Mouse (Mus musculus): ENCODE measurements around the gene Paxbp1.
"Not testable (repeated sequence)": the region's sequence is repeated elsewhere in the genome, so short reads cannot be mapped to it uniquely, and the experiment has no call there.

Paxbp1 gene

GRCm38 (mm10) chr16:91044270-91045182 lies at the start of gene Paxbp1:
TSS of gene Paxbp1 (minus strand) at chr16:91044543.
- peak; percentile 98 for DNase-seq (ENCODE audit: low read depth, low spot score)

DNA sequence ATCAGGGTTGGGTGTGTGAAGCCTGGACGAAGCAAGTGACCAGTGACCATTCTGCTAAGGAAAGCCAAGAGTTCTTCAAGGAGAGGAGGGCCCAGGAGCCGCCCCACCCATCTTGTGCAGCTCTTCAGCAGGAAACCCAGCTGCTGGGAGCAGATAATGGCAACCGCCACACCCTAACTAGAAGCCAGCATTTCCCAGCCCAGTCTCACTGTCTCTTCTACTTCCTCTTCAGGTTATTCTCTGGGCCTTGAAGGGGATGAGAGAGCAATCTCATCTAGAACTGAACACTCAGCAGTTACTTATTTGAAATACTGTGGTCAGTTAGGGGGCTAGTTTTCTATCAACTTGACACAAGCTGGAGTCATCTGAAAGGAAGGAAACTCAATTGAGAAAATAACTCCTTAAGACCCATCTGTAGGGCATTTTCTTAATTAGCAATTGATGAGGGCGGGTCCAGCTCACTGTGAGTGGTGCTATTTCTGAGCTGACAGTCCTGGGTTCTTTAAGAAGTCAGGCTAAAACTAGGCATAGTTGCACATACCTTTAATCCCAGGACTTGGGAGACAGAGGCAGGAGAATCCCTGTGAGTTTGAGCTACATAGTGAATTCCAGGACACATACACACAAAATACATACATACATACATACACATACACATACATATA lies 42.4 kb upstream of the Paxbp1 start:
- DNase-seq (ENCODE audit: low read depth, low spot score) = no peak

DNA sequence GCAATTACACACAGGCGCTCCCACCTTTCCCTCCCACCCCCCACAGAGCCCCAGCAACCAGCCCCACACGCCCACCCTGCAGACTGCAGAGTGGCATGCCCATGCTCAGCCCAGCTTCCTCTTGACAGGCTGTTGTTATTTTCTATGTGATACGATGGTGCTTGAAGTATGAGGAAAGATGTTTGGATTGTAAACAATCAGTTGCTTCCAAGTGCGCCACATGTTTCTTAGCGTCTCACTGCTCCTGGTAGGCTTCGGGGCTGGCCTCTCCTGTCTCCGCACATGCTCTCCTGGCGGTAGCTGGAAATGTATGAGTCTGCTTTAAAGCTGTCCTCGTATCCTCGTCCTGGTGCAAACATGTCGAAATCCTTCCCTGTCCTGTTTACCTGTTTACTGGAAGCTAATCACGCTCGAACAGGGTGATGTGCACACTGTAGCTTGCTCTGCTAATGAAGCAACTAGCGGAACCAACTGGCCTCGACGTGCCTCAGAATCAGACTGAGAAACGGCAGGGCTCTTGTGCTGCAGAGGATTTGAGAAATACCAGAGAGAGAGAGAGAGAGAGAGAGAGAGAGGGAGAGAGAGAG lies 41.0 kb upstream of the Paxbp1 start:
- no peak for DNase-seq (ENCODE audit: low read depth, low spot score)

DNA sequence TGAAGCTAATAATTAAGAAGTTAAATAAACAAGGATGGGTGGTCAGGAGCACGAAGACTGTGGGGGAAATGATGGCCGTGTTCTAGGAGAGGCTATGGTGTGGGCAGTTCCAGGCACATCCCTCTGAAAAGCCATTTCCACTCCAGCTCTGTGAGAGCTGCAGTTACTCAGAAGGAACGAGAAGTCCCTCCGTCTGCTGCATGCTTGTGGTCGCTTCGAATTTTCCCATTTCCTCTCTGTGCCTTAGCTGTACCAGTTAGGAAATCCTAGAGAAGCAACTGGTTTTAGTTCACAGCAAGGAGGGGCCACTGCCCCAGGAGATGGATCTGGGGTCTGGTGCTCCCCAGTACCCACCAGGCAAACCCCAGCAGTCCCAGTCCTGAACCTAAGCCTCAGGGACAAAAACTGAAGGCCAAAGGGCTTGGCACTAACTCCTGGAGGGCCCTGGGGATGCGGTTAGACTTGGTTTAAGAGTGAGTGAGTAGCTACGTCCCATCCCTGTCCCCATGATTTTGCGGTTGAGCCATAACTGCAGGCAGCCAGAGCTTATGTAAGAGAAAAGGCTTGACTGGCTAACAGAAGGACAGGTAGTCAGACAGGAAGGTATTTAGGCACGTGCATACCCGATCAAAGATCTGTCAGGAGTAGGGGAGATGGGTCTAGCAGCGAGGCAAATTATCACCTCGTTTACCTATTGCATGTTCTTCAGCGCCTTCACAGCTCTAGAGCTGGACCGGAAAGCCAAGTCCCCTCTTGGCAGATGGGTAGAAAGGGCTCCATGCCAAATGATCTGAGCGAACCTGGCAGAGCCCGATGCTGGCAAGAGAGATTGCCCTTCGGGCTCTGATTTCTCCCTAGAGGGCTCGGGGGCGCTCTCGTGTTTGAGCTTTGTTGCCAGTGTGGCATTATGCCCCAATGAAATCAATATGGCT lies 40.2 kb upstream of the Paxbp1 start:
- DNase-seq (ENCODE audit: low read depth, low spot score) = no peak

- no peak for DNase-seq (ENCODE audit: low read depth, low spot score)
These were observed 38.8 kb upstream of the Paxbp1 start for GRCm38 (mm10) chr16:91083002-91083646.

GRCm38 (mm10) chr16:91081508-91081907 lies 37.2 kb upstream of the Paxbp1 start:
- peak; percentile 62 for DNase-seq (ENCODE audit: low read depth, low spot score)

DNA sequence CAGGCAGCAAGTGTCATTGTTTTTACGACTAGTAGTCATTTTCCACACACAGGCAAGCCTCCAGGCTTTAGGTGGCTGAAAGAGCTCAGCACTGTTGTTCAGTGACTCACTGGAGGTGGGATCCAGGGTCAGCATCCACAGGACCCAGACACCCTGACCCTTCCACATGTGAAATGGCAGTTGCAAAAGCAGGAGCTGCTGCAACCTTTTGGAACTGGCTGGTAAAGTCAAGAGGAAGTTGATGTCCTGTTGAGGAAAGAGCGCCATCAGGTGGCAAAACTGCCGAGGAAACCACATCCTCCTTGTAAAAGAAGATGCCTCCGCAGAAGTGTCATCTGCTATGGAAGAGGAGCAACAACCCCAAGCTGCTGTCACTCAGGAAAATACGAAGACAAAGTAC lies 31.8 kb upstream of the Paxbp1 start:
- DNase-seq (ENCODE audit: low read depth, low spot score) = peak; percentile 69

DNA sequence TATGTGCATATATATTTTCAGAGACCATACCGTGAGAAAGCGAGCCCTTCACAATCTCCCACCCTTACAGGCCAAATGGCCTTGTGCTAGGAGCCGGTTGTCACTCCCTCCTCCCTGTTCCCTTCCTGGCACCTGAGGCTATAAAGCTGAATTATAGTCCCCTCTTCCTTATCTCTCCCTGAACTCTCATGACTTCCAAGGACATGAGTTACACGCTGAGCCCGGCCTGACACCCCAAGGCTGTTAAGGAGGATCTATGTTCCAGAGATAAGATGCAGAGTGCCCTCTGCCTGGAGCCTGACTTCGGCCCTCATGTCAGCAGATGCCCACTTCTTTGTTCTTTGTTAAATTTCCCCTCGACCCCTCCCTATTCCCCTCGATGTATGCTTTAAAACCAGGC lies 31.1 kb upstream of the Paxbp1 start:
- not testable (repeated sequence) for DNase-seq (ENCODE audit: low read depth, low spot score)

DNA sequence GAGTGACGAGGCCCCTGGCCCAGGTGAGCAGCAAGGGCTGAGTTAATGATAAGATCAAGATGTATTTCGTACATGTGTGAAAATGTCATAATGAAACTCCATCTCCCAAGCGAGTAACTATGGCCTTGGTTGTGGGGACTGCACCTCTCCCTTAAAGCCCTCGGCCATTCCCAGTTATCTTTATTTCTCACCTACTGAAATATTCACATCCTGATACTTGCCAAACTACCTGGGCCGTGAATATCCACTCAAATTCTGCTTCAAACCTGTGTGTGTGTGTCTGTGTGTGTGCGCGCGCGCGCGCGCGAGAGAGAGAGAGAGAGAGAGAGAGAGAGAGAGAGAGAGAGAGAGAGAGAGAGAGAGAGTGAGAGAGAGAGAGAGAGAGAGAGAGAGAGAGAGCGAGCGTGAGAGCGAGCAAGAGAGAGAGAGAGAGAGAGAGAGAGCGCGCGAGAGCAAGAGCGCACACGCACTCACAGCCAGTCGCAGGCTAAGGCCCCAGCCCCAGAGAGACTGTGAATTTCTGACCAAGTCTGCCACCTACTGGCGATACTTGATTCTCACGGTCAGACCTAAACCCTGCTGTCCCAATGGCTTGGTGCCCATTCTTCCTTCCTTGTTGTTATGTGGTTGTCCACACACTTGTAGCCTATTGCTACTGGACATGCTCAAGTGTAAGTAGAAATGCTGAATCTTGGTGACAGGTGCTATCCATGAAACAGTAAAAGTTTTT lies 29.0 kb upstream of the Paxbp1 start:
- peak; percentile 88 for DNase-seq (ENCODE audit: low read depth, low spot score)

DNA sequence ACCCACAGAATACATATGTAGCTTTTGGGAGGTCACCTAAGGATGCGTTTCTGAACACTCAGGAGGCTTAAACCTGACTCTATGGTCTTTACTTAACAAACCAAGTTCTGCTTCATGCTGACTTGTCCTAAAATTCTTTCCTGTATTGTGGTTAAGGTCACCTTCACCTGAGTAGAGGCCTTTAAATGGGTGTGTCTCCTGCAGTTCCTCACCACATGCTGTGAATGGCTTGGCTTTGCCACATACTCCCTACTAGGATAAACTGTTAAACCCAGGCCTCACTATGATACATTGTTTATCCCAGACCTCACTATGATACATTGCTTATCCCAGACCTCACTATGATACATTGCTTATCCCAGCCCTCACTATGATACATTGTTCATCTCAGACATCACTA lies 27.9 kb upstream of the Paxbp1 start:
- peak; percentile 70 for DNase-seq (ENCODE audit: low read depth, low spot score)

DNA sequence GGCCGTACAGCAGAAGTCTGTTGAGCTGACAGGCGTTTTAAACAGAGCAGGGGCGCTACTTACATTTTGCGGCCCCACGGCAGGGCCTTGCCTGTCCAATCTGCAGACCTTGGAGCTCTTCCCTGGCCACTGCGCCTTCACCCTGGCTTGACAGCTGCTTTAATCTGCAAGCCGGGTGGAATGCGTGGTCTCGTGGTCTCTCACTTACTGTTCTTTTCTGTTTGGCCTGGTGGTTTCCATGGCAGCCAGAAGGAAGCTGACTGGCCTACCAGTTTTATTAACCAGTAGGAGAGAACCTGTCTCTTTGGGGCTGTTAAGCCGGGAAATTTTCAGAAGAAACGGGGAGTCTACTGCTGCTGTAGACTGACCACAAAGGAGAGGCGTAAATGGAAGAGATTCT lies 24.6 kb upstream of the Paxbp1 start:
- DNase-seq (ENCODE audit: low read depth, low spot score) = peak; percentile 66

GRCm38 (mm10) chr16:91067122-91067521 lies 22.8 kb upstream of the Paxbp1 start:
- no peak for DNase-seq (ENCODE audit: low read depth, low spot score)

- DNase-seq (ENCODE audit: low read depth, low spot score) = no peak
These were observed 20.4 kb upstream of the Paxbp1 start for GRCm38 (mm10) chr16:91064583-91065365.

- DNase-seq (ENCODE audit: low read depth, low spot score) = no peak
These were observed 19.4 kb upstream of the Paxbp1 start for GRCm38 (mm10) chr16:91063786-91064185.

GRCm38 (mm10) chr16:91061531-91062318 lies 17.4 kb upstream of the Paxbp1 start:
- DNase-seq (ENCODE audit: low read depth, low spot score) = no peak

GRCm38 (mm10) chr16:91057741-91058140 lies 13.4 kb upstream of the Paxbp1 start:
- DNase-seq (ENCODE audit: low read depth, low spot score) = no peak

DNA sequence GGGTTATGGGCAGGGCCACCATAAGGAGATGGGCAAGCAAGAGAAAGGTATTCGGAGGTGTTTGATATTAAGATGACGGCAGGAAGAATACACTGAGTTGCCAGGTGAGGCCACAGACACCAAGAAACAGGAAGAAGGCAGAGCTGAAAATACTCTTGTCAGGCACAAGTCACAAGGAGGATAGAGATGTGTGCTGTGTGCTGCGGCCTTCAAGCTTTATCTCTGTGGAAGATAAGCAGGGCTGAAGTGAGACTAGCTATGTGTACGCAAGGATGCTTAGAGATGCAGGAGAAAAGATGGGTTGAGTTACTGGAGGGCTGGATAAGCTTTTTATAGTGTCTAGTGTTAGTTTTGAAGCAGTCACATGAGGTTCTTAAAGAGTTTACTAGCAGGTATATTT lies 12.9 kb upstream of the Paxbp1 start:
- no peak for DNase-seq (ENCODE audit: low read depth, low spot score)

GRCm38 (mm10) chr16:91056043-91056821 lies 11.9 kb upstream of the Paxbp1 start:
- DNase-seq (ENCODE audit: low read depth, low spot score) = peak; percentile 28

Measured in R1 (cell line).